Mouse (Mus musculus): ENCODE data around the gene Smurf1. TPM values are rescaled to one million over a fixed set of nuclear protein-coding genes. Genes with fewer than 3 reads are reported as not detected.

Smurf1 gene
- polyA plus RNA-seq, 1 experiment from 2014 or later, result 18.3 TPM

- Histone ChIP-seq H3K4me1 (replicated peaks; ENCODE audit: control insufficient read depth, insufficient read depth, low read length) (peaks cover 4% of the 10 kb centered on the region; the same call in 1 of the 2 replicates), H3K9me3 (ENCODE audit: control insufficient read depth, low read length) (no peaks in the 10 kb centered on the region), H3K36me3 (ENCODE audit: control insufficient read depth, insufficient read depth, low read length) (no peaks in the 10 kb centered on the region), H3K4me3 (ENCODE audit: low read depth, low read length) (peak overlapping the region; percentile 80), H3K27ac (ENCODE audit: low read depth, low read length) (peak overlapping the region; percentile 66; the same call in 1 of the 2 replicates), H3K9ac (ENCODE audit: low read length) (peak overlapping the region; percentile 82), H3K4me2 (ENCODE audit: low read depth, low read length, severe bottlenecking) (peak overlapping the region; percentile 78), H3K27me3 (ENCODE audit: control insufficient read depth, insufficient read depth, low read length) (peaks cover 2% of the 10 kb centered on the region; the same call in 1 of the 2 replicates)
- WGBS, result 1% methylated on average over 30 of the region's 56 CpGs
- DNase-seq (ENCODE audit: low spot score), result peak; percentile 97
- peak; percentile 86 for ATAC-seq (replicated peaks; ENCODE audit: low FRiP score)
Measured at GRCm38 (mm10) chr5:144964872-144965638, 592 bp downstream of the Smurf1 start.

- H3K27ac ChIP-seq (ENCODE audit: low read depth, low read length), result no peak overlapping the region
- WGBS, result 7% methylated on average over 8 of the region's 8 CpGs
- peaks cover 4% of the 10 kb centered on the region; the same call in 1 of the 2 replicates for H3K4me1 ChIP-seq (replicated peaks; ENCODE audit: control insufficient read depth, insufficient read depth, low read length)
- no peaks in the 10 kb centered on the region for H3K36me3 ChIP-seq (ENCODE audit: control insufficient read depth, insufficient read depth, low read length)
- H3K9me3 ChIP-seq (ENCODE audit: control insufficient read depth, low read length), result no peaks in the 10 kb centered on the region
- ATAC-seq (replicated peaks; ENCODE audit: low FRiP score) (peak; percentile 49), DNase-seq (ENCODE audit: low spot score) (peak; percentile 53)
- H3K4me2 ChIP-seq (ENCODE audit: low read depth, low read length, severe bottlenecking), result peak overlapping the region; percentile 1; the same call in 1 of the 2 replicates
- no peak overlapping the region for H3K4me3 ChIP-seq (ENCODE audit: low read depth, low read length)
- H3K27me3 ChIP-seq (ENCODE audit: control insufficient read depth, insufficient read depth, low read length), result peaks cover 2% of the 10 kb centered on the region; the same call in 1 of the 2 replicates
- no peak overlapping the region for H3K9ac ChIP-seq (ENCODE audit: low read length)
Measured at GRCm38 (mm10) chr5:144964465-144964864, 1.2 kb downstream of the Smurf1 start.

- Histone ChIP-seq H3K4me1 (replicated peaks; ENCODE audit: control insufficient read depth, insufficient read depth, low read length) (peaks cover 4% of the 10 kb centered on the region; the same call in 1 of the 2 replicates), H3K27ac (ENCODE audit: low read depth, low read length) (no peak overlapping the region), H3K9ac (ENCODE audit: low read length) (no peak overlapping the region), H3K27me3 (ENCODE audit: control insufficient read depth, insufficient read depth, low read length) (peaks cover 2% of the 10 kb centered on the region; the same call in 1 of the 2 replicates), H3K9me3 (ENCODE audit: control insufficient read depth, low read length) (no peaks in the 10 kb centered on the region), H3K4me3 (ENCODE audit: low read depth, low read length) (no peak overlapping the region), H3K36me3 (ENCODE audit: control insufficient read depth, insufficient read depth, low read length) (no peaks in the 10 kb centered on the region), H3K4me2 (ENCODE audit: low read depth, low read length, severe bottlenecking) (no peak overlapping the region)
- DNase-seq (ENCODE audit: low spot score) (peak; percentile 73), ATAC-seq (replicated peaks; ENCODE audit: low FRiP score) (peak; percentile 1)
- WGBS, result 8% methylated on average over 13 of the region's 13 CpGs
Measured at GRCm38 (mm10) chr5:144963817-144964261, 1.8 kb downstream of the Smurf1 start.

GRCm38 (mm10) chr5:144963401-144963800 lies 2.2 kb downstream of the Smurf1 start:
- Histone ChIP-seq H3K36me3 (ENCODE audit: control insufficient read depth, insufficient read depth, low read length) (no peaks in the 10 kb centered on the region), H3K27me3 (ENCODE audit: control insufficient read depth, insufficient read depth, low read length) (peaks cover 2% of the 10 kb centered on the region; the same call in 1 of the 2 replicates), H3K27ac (ENCODE audit: low read depth, low read length) (no peak overlapping the region), H3K4me1 (replicated peaks; ENCODE audit: control insufficient read depth, insufficient read depth, low read length) (peaks cover 4% of the 10 kb centered on the region; the same call in 1 of the 2 replicates), H3K9me3 (ENCODE audit: control insufficient read depth, low read length) (no peaks in the 10 kb centered on the region), H3K4me3 (ENCODE audit: low read depth, low read length) (no peak overlapping the region), H3K4me2 (ENCODE audit: low read depth, low read length, severe bottlenecking) (no peak overlapping the region), H3K9ac (ENCODE audit: low read length) (no peak overlapping the region)
- WGBS, result 60% methylated on average over 3 of the region's 3 CpGs
- DNase-seq (ENCODE audit: low spot score) (no peak), ATAC-seq (replicated peaks; ENCODE audit: low FRiP score) (no peak)

GRCm38 (mm10) chr5:144958271-144958670 lies 7.4 kb downstream of the Smurf1 start:
- Histone ChIP-seq H3K27me3 (ENCODE audit: control insufficient read depth, insufficient read depth, low read length) (no peaks in the 10 kb centered on the region), H3K4me2 (ENCODE audit: low read depth, low read length, severe bottlenecking) (no peak overlapping the region), H3K9ac (ENCODE audit: low read length) (no peak overlapping the region), H3K36me3 (ENCODE audit: control insufficient read depth, insufficient read depth, low read length) (no peaks in the 10 kb centered on the region), H3K4me3 (ENCODE audit: low read depth, low read length) (no peak overlapping the region), H3K27ac (ENCODE audit: low read depth, low read length) (no peak overlapping the region), H3K4me1 (replicated peaks; ENCODE audit: control insufficient read depth, insufficient read depth, low read length) (no peaks in the 10 kb centered on the region), H3K9me3 (ENCODE audit: control insufficient read depth, low read length) (no peaks in the 10 kb centered on the region)
- DNase-seq (ENCODE audit: low spot score) (no peak), ATAC-seq (replicated peaks; ENCODE audit: low FRiP score) (no peak; the same call in 1 of the 2 replicates)
- 81% methylated on average over 9 of the region's 9 CpGs for WGBS

GRCm38 (mm10) chr5:144954432-144954831 lies 11.2 kb downstream of the Smurf1 start:
- Histone ChIP-seq H3K9ac (ENCODE audit: low read length) (no peak overlapping the region), H3K36me3 (ENCODE audit: control insufficient read depth, insufficient read depth, low read length) (no peaks in the 10 kb centered on the region), H3K27me3 (ENCODE audit: control insufficient read depth, insufficient read depth, low read length) (no peaks in the 10 kb centered on the region), H3K4me3 (ENCODE audit: low read depth, low read length) (no peak overlapping the region), H3K27ac (ENCODE audit: low read depth, low read length) (no peak overlapping the region), H3K4me1 (replicated peaks; ENCODE audit: control insufficient read depth, insufficient read depth, low read length) (no peaks in the 10 kb centered on the region), H3K9me3 (ENCODE audit: control insufficient read depth, low read length) (no peaks in the 10 kb centered on the region), H3K4me2 (ENCODE audit: low read depth, low read length, severe bottlenecking) (no peak overlapping the region)
- ATAC-seq (replicated peaks; ENCODE audit: low FRiP score), result no peak
- WGBS, result 87% methylated on average over 7 of the region's 7 CpGs
- DNase-seq (ENCODE audit: low spot score), result no peak

GRCm38 (mm10) chr5:144952592-144952991 lies 13.1 kb downstream of the Smurf1 start:
- WGBS, result 84% methylated on average over 2 of the region's 2 CpGs

GRCm38 (mm10) chr5:144950428-144951051 lies 15.1 kb downstream of the Smurf1 start:
- DNase-seq (ENCODE audit: low spot score), result no peak
- ATAC-seq (replicated peaks; ENCODE audit: low FRiP score), result no peak
- 93% methylated on average over 5 of the region's 5 CpGs for WGBS

More at GRCm38 (mm10) chr5:144952592-144952991, 13.1 kb downstream of the Smurf1 start:
- Histone ChIP-seq H3K9ac (ENCODE audit: low read length) (no peak overlapping the region), H3K9me3 (ENCODE audit: control insufficient read depth, low read length) (no peaks in the 10 kb centered on the region), H3K4me2 (ENCODE audit: low read depth, low read length, severe bottlenecking) (no peak overlapping the region), H3K4me1 (replicated peaks; ENCODE audit: control insufficient read depth, insufficient read depth, low read length) (no peaks in the 10 kb centered on the region), H3K36me3 (ENCODE audit: control insufficient read depth, insufficient read depth, low read length) (no peaks in the 10 kb centered on the region), H3K27me3 (ENCODE audit: control insufficient read depth, insufficient read depth, low read length) (no peaks in the 10 kb centered on the region), H3K27ac (ENCODE audit: low read depth, low read length) (no peak overlapping the region), H3K4me3 (ENCODE audit: low read depth, low read length) (no peak overlapping the region)
- DNase-seq (ENCODE audit: low spot score) (no peak), ATAC-seq (replicated peaks; ENCODE audit: low FRiP score) (no peak)

More at GRCm38 (mm10) chr5:144950428-144951051, 15.1 kb downstream of the Smurf1 start:
- H3K27ac ChIP-seq (ENCODE audit: low read depth, low read length), result no peak overlapping the region
- no peaks in the 10 kb centered on the region for H3K36me3 ChIP-seq (ENCODE audit: control insufficient read depth, insufficient read depth, low read length)
- no peaks in the 10 kb centered on the region for H3K4me1 ChIP-seq (replicated peaks; ENCODE audit: control insufficient read depth, insufficient read depth, low read length)
- no peak overlapping the region for H3K4me3 ChIP-seq (ENCODE audit: low read depth, low read length)
- no peak overlapping the region for H3K4me2 ChIP-seq (ENCODE audit: low read depth, low read length, severe bottlenecking)
- H3K9ac ChIP-seq (ENCODE audit: low read length), result no peak overlapping the region
- no peaks in the 10 kb centered on the region for H3K27me3 ChIP-seq (ENCODE audit: control insufficient read depth, insufficient read depth, low read length)
- H3K9me3 ChIP-seq (ENCODE audit: control insufficient read depth, low read length), result no peaks in the 10 kb centered on the region

All from forebrain, embryonic 11.5 days (tissue).